Mouse (Mus musculus): ENCODE data around the gene Olfr1532-ps1. TPM values are rescaled to one million over a fixed set of nuclear protein-coding genes. Genes with fewer than 3 reads are reported as not detected.

Olfr1532-ps1 gene
- polyA plus RNA-seq, 1 experiment from 2014 or later: not detected

Other genes with a start within 250 kb of the Olfr1532-ps1 start
- gene Olfr693, start 227.4 kb upstream of the Olfr1532-ps1 start, polyA plus RNA-seq (2014; fragmentation: Nextera tagmentation; extraction: Ambion mirVana): not detected in 2 replicates
- not detected in 2 replicates for gene Olfr694, start 216.2 kb upstream of the Olfr1532-ps1 start, polyA plus RNA-seq (2014; fragmentation: Nextera tagmentation; extraction: Ambion mirVana)
- gene Olfr695, start 191.6 kb upstream of the Olfr1532-ps1 start, polyA plus RNA-seq (2014; fragmentation: Nextera tagmentation; extraction: Ambion mirVana): not detected in 2 replicates
- not detected in 2 replicates for gene Olfr697, start 165.6 kb upstream of the Olfr1532-ps1 start, polyA plus RNA-seq (2014; fragmentation: Nextera tagmentation; extraction: Ambion mirVana)
- gene Olfr698, start 152.6 kb upstream of the Olfr1532-ps1 start, polyA plus RNA-seq (2014; fragmentation: Nextera tagmentation; extraction: Ambion mirVana): not detected in 2 replicates
- not detected in 2 replicates for gene Olfr699, start 114.8 kb upstream of the Olfr1532-ps1 start, polyA plus RNA-seq (2014; fragmentation: Nextera tagmentation; extraction: Ambion mirVana)
- gene Olfr700, start 99.2 kb upstream of the Olfr1532-ps1 start, polyA plus RNA-seq (2014; fragmentation: Nextera tagmentation; extraction: Ambion mirVana): not detected in 2 replicates
- not detected in 2 replicates for gene Olfr701, start 93.9 kb upstream of the Olfr1532-ps1 start, polyA plus RNA-seq (2014; fragmentation: Nextera tagmentation; extraction: Ambion mirVana)
- gene Olfr702, start 74.1 kb upstream of the Olfr1532-ps1 start, polyA plus RNA-seq (2014; fragmentation: Nextera tagmentation; extraction: Ambion mirVana): not detected in 2 replicates
- not detected in 2 replicates for gene Olfr703, start 64.6 kb upstream of the Olfr1532-ps1 start, polyA plus RNA-seq (2014; fragmentation: Nextera tagmentation; extraction: Ambion mirVana)
- not detected in 2 replicates for gene Olfr704, start 44.8 kb upstream of the Olfr1532-ps1 start, polyA plus RNA-seq (2014; fragmentation: Nextera tagmentation; extraction: Ambion mirVana)
- gene Olfr705, start 31.1 kb upstream of the Olfr1532-ps1 start, polyA plus RNA-seq (2014; fragmentation: Nextera tagmentation; extraction: Ambion mirVana): not detected in 2 replicates
- gene Olfr706, start 19.8 kb upstream of the Olfr1532-ps1 start, polyA plus RNA-seq (2014; fragmentation: Nextera tagmentation; extraction: Ambion mirVana): not detected in 2 replicates
- gene Olfr707, start 6.8 kb upstream of the Olfr1532-ps1 start, polyA plus RNA-seq (2014; fragmentation: Nextera tagmentation; extraction: Ambion mirVana): not detected in 2 replicates
- gene Olfr709-ps1, start 24.2 kb downstream of the Olfr1532-ps1 start, polyA plus RNA-seq (2014; fragmentation: Nextera tagmentation; extraction: Ambion mirVana): not detected in 2 replicates
- not detected in 2 replicates for gene Olfr710, start 40.3 kb downstream of the Olfr1532-ps1 start, polyA plus RNA-seq (2014; fragmentation: Nextera tagmentation; extraction: Ambion mirVana)
- gene Olfr6, start 55.9 kb downstream of the Olfr1532-ps1 start, polyA plus RNA-seq (2014; fragmentation: Nextera tagmentation; extraction: Ambion mirVana): not detected in 2 replicates
- not detected in 2 replicates for gene Olfr711, start 67.5 kb downstream of the Olfr1532-ps1 start, polyA plus RNA-seq (2014; fragmentation: Nextera tagmentation; extraction: Ambion mirVana)
- not detected in 2 replicates for gene Olfr2, start 98.1 kb downstream of the Olfr1532-ps1 start, polyA plus RNA-seq (2014; fragmentation: Nextera tagmentation; extraction: Ambion mirVana)
- gene Olfr713, start 123.2 kb downstream of the Olfr1532-ps1 start, polyA plus RNA-seq (2014; fragmentation: Nextera tagmentation; extraction: Ambion mirVana): not detected in 2 replicates
- not detected in 2 replicates for gene Olfr714, start 163.0 kb downstream of the Olfr1532-ps1 start, polyA plus RNA-seq (2014; fragmentation: Nextera tagmentation; extraction: Ambion mirVana)
- not detected in 2 replicates for gene Olfr17, start 185.2 kb downstream of the Olfr1532-ps1 start, polyA plus RNA-seq (2014; fragmentation: Nextera tagmentation; extraction: Ambion mirVana)
- not detected in 2 replicates for gene Olfr715b, start 202.4 kb downstream of the Olfr1532-ps1 start, polyA plus RNA-seq (2014; fragmentation: Nextera tagmentation; extraction: Ambion mirVana)
- not detected in 2 replicates for gene Olfr715, start 223.1 kb downstream of the Olfr1532-ps1 start, polyA plus RNA-seq (2014; fragmentation: Nextera tagmentation; extraction: Ambion mirVana)
- gene Olfr716, start 230.3 kb downstream of the Olfr1532-ps1 start, polyA plus RNA-seq (2014; fragmentation: Nextera tagmentation; extraction: Ambion mirVana): not detected in 2 replicates

Data from midbrain, embryonic 14.5 days (tissue).